Mouse (Mus musculus): ENCODE data around the gene Olfr323. TPM values are rescaled to one million over a fixed set of nuclear protein-coding genes. Genes with fewer than 3 reads are reported as not detected.
A peak's percentile ranks its signal among the peaks of the same experiment; 100 is the strongest.

Gene Olfr323
- not detected in 2 replicates for total RNA-seq (2012; rRNA removed)
- not detected in 2 replicates for total RNA-seq (2014; rRNA removed)
- not detected in 2 replicates for polyA plus RNA-seq (2012; ENCODE audit: insufficient read length, low read depth)

DNA sequence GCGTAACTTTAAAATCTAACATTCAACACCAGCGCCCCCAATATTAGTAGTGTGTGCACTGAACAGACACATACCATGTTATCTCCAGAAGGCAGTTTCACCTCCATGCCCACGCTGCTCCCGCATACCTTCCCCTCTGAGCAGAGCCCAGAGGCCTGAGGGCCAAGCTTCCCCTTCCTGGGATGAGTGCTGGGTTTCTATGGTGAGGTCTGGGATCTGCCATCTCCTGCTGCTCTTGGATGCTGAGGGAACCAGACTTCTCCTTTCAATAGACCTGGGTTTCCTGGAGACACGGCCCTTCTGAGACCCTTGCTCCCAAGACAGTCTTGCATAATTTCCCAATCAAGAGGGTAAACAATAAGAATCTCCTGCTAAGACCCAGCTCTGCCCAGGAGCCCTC is at the start of gene Olfr323:
Gene Olfr323, minus strand, starts transcription at position 101 of the 400 bp plus-strand sequence.
- no peak within 1 kb of the TSS for H3K27ac ChIP-seq (ENCODE audit: insufficient read depth, low read depth)
- H3K27me3 ChIP-seq (replicated peaks) = peaks cover 90% of the 10 kb centered on the region
- no peaks in the 10 kb centered on the region for H3K79me2 ChIP-seq (replicated peaks; ENCODE audit: control insufficient read depth, extremely low read depth, insufficient read depth, poor library complexity, severe bottlenecking)
- no peaks in the 10 kb centered on the region for H3K9me3 ChIP-seq (replicated peaks; ENCODE audit: low read length)
- no peak within 1 kb of the TSS for H3K4me2 ChIP-seq (ENCODE audit: insufficient read depth, low read depth, poor library complexity, severe bottlenecking)
- TF ChIP-seq HCFC1 (IDR thresholded peaks at IDR 0.05; ENCODE audit: low read depth, low read length) (no peak), RAD21 (IDR thresholded peaks at IDR 0.05; ENCODE audit: low read depth, low read length) (no peak), MAFK (IDR thresholded peaks at IDR 0.05; ENCODE audit: insufficient replicate concordance, low read length) (no peak), BHLHE40 (IDR thresholded peaks at IDR 0.05; ENCODE audit: low read depth, low read length) (no peak), USF2 (conservative IDR thresholded peaks at IDR 0.05; ENCODE audit: low read depth, low read length) (no peak), POLR2AphosphoS2 (IDR thresholded peaks at IDR 0.05; ENCODE audit: low read depth, low read length) (no peak), ZNF384 (IDR thresholded peaks at IDR 0.05; ENCODE audit: low read depth, low read length) (no peak), MAZ (IDR thresholded peaks at IDR 0.05; ENCODE audit: low read depth, low read length) (no peak), IRF4 (IDR thresholded peaks at IDR 0.05; ENCODE audit: low read depth, low read length) (no peak), ZMIZ1 (IDR thresholded peaks at IDR 0.05; ENCODE audit: low read depth, low read length) (no peak), CTCF (conservative IDR thresholded peaks at IDR 0.05 in 1 of 2, IDR thresholded peaks at IDR 0.05 in 1 of 2; ENCODE audit: low read depth in 2 of 2, low read length in 2 of 2) (no peak), PAX5 (IDR thresholded peaks at IDR 0.05; ENCODE audit: low read length) (no peak), JUND (conservative IDR thresholded peaks at IDR 0.05; ENCODE audit: low read depth, low read length) (no peak), MYC (IDR thresholded peaks at IDR 0.05; ENCODE audit: low read depth, low read length) (no peak), TBP (conservative IDR thresholded peaks at IDR 0.05; ENCODE audit: low read depth, low read length) (no peak)
- no peak for DNase-seq (ENCODE audit: extremely low read depth)
- dilution Hi-C loops (cut with MboI; ENCODE audit: extremely low pct_ligation_motif_present, extremely low pct_unique_long_range_greater_than_20kb, low sequenced_read_pairs) = no loop called here
- in situ Hi-C loops (cut with MboI; ENCODE audit: low pct_ligation_motif_present, low pct_unique_long_range_greater_than_20kb, low sequenced_read_pairs) = loop anchor here (25.0 kb wide), 1 partner anchor 693 kb away; no protein-coding TSS in a partner anchor
- H3K36me3 ChIP-seq (replicated peaks in 1 of 2; ENCODE audit: control insufficient read depth in 1 of 2, insufficient read depth in 1 of 2, low read length in 1 of 2) = no peaks in the 10 kb centered on the region
- H3K4me3 ChIP-seq (replicated peaks in 1 of 3; ENCODE audit: low read depth in 2 of 3, low read length in 2 of 3, poor library complexity in 1 of 3) = no peak within 1 kb of the TSS
- no peak within 1 kb of the TSS for H3K9ac ChIP-seq (ENCODE audit: insufficient read depth, low read depth)
- no peaks in the 10 kb centered on the region for H3K4me1 ChIP-seq (ENCODE audit: control insufficient read depth in 1 of 2, insufficient read depth in 2 of 2)

DNA sequence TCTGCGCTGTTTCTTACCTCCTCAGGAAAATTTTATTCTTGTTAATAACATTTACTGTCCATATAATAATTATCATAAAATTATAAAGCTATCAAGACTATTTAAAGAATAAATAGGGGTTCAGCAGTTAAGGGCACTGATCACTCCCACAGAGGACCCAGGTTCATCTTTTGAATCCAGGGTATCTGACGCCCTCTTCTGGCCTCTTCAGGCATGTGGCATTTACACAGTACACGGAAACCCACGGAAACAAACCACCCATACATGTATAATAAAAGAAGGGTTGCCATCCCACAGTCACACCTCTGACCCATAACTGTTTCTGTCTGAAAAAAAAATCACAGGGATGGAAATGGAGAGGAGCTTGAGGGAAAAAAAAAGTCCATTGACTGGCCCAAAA is 41.5 kb upstream of the Olfr323 start:
- Histone ChIP-seq H3K27me3 (replicated peaks) (peaks cover 21% of the 10 kb centered on the region), H3K36me3 (replicated peaks in 1 of 2; ENCODE audit: control insufficient read depth in 1 of 2, insufficient read depth in 1 of 2, low read length in 1 of 2) (no peaks in the 10 kb centered on the region), H3K9me3 (replicated peaks; ENCODE audit: low read length) (no peaks in the 10 kb centered on the region), H3K4me3 (replicated peaks in 1 of 3; ENCODE audit: low read depth in 2 of 3, low read length in 2 of 3, poor library complexity in 1 of 3) (no peak overlapping the region), H3K79me2 (replicated peaks; ENCODE audit: control insufficient read depth, extremely low read depth, insufficient read depth, poor library complexity, severe bottlenecking) (no peaks in the 10 kb centered on the region), H3K4me2 (ENCODE audit: insufficient read depth, low read depth, poor library complexity, severe bottlenecking) (no peak overlapping the region), H3K9ac (ENCODE audit: insufficient read depth, low read depth) (no peak overlapping the region), H3K4me1 (ENCODE audit: control insufficient read depth in 1 of 2, insufficient read depth in 2 of 2) (no peaks in the 10 kb centered on the region), H3K27ac (ENCODE audit: insufficient read depth, low read depth) (no peak overlapping the region)
- in situ Hi-C loops (cut with MboI; ENCODE audit: low pct_ligation_motif_present, low pct_unique_long_range_greater_than_20kb, low sequenced_read_pairs) = no loop called here
- DNase-seq (ENCODE audit: extremely low read depth) = no peak
- dilution Hi-C loops (cut with MboI; ENCODE audit: extremely low pct_ligation_motif_present, extremely low pct_unique_long_range_greater_than_20kb, low sequenced_read_pairs) = no loop called here
- TF ChIP-seq CTCF (conservative IDR thresholded peaks at IDR 0.05 in 1 of 2, IDR thresholded peaks at IDR 0.05 in 1 of 2; ENCODE audit: low read depth in 2 of 2, low read length in 2 of 2) (peak in 1 of 2 experiments; percentile 20; a peak in 2 of 4 replicates), ZMIZ1 (IDR thresholded peaks at IDR 0.05; ENCODE audit: low read depth, low read length) (no peak)

Data from CH12.LX (cell line).